Mouse (Mus musculus): ENCODE results near the gene Rcc2. TPM values are rescaled to one million over a fixed set of nuclear protein-coding genes. Genes with fewer than 3 reads are reported as not detected.
A peak's percentile ranks its signal among the peaks of the same experiment; 100 is the strongest.

Rcc2 gene
- polyA plus RNA-seq, 1 experiment from 2014 or later, result 10.7 TPM

- Histone ChIP-seq H3K27ac (replicated peaks) (no peak overlapping the region), H3K27me3 (replicated peaks) (no peaks in the 10 kb centered on the region; the same call in 1 of the 2 replicates), H3K36me3 (no peaks in the 10 kb centered on the region), H3K9ac (no peak overlapping the region), H3K9me3 (no peaks in the 10 kb centered on the region), H3K4me2 (no peak overlapping the region), H3K4me3 (no peak overlapping the region), H3K4me1 (peaks cover 3% of the 10 kb centered on the region; the same call in 1 of the 2 replicates)
- ATAC-seq (ENCODE audit: extremely low read depth, insufficient number of reproducible peaks, low FRiP score, low TSS enrichment), result no peak
- 17% methylated on average over 9 of the region's 9 CpGs for WGBS
Observed at GRCm38 (mm10) chr4:140763158-140763557, 62.8 kb downstream of the Rcc2 start.

GRCm38 (mm10) chr4:140765936-140766335 lies 65.6 kb downstream of the Rcc2 start:
- H3K27ac ChIP-seq (replicated peaks), result no peak overlapping the region
- H3K9me3 ChIP-seq, result no peaks in the 10 kb centered on the region
- no peak overlapping the region for H3K9ac ChIP-seq
- ATAC-seq (ENCODE audit: extremely low read depth, insufficient number of reproducible peaks, low FRiP score, low TSS enrichment), result no peak
- peaks cover 11% of the 10 kb centered on the region for H3K4me1 ChIP-seq
- WGBS, result 64% methylated on average over 3 of the region's 3 CpGs
- H3K36me3 ChIP-seq, result no peaks in the 10 kb centered on the region
- no peak overlapping the region for H3K4me3 ChIP-seq
- H3K4me2 ChIP-seq, result no peak overlapping the region
- no peaks in the 10 kb centered on the region; the same call in 1 of the 2 replicates for H3K27me3 ChIP-seq (replicated peaks)

- Histone ChIP-seq H3K4me2 (no peak overlapping the region), H3K27ac (replicated peaks) (no peak overlapping the region), H3K4me1 (peaks cover 15% of the 10 kb centered on the region), H3K36me3 (no peaks in the 10 kb centered on the region), H3K27me3 (replicated peaks) (peaks cover 3% of the 10 kb centered on the region; the same call in 1 of the 2 replicates), H3K4me3 (no peak overlapping the region), H3K9me3 (no peaks in the 10 kb centered on the region), H3K9ac (no peak overlapping the region)
- 71% methylated on average over 5 of the region's 5 CpGs for WGBS
- no peak for ATAC-seq (ENCODE audit: extremely low read depth, insufficient number of reproducible peaks, low FRiP score, low TSS enrichment)
Observed at GRCm38 (mm10) chr4:140768973-140769372, 68.6 kb downstream of the Rcc2 start.

- Histone ChIP-seq H3K9ac (peak overlapping the region; percentile 72), H3K9me3 (no peaks in the 10 kb centered on the region), H3K4me3 (peak overlapping the region; percentile 51), H3K4me2 (peak overlapping the region; percentile 68), H3K36me3 (no peaks in the 10 kb centered on the region), H3K27ac (replicated peaks) (peak overlapping the region; percentile 73), H3K4me1 (peaks cover 12% of the 10 kb centered on the region), H3K27me3 (replicated peaks) (peaks cover 3% of the 10 kb centered on the region; the same call in 1 of the 2 replicates)
- no peak for ATAC-seq (ENCODE audit: extremely low read depth, insufficient number of reproducible peaks, low FRiP score, low TSS enrichment)
- 5% methylated on average over 13 of the region's 13 CpGs for WGBS
Observed at GRCm38 (mm10) chr4:140770433-140770832, 70.1 kb downstream of the Rcc2 start.

GRCm38 (mm10) chr4:140771091-140771490 lies 70.8 kb downstream of the Rcc2 start:
- Histone ChIP-seq H3K4me3 (no peak overlapping the region), H3K27me3 (replicated peaks) (peaks cover 3% of the 10 kb centered on the region; the same call in 1 of the 2 replicates), H3K4me2 (no peak overlapping the region), H3K9me3 (no peaks in the 10 kb centered on the region), H3K36me3 (no peaks in the 10 kb centered on the region), H3K4me1 (peaks cover 12% of the 10 kb centered on the region), H3K9ac (no peak overlapping the region), H3K27ac (replicated peaks) (no peak overlapping the region)
- WGBS, result 34% methylated on average over 4 of the region's 4 CpGs
- no peak for ATAC-seq (ENCODE audit: extremely low read depth, insufficient number of reproducible peaks, low FRiP score, low TSS enrichment)

Small RNA genes within 50 kb of the gene (microRNA-seq; reads per million reads assigned to microRNA genes)
- gene Gm23045, result not detected
- not detected for gene Gm25951

Other genes with a start within 250 kb of the Rcc2 start
- gene Arhgef10l, start 34.5 kb upstream of the Rcc2 start, polyA plus RNA-seq (2015; fragmentation: Nextera tagmentation; extraction: Ambion mirVana), result 15.3 and 18.2 TPM in 2 replicates
- not detected in 2 replicates for gene Padi6, start 42.1 kb downstream of the Rcc2 start, polyA plus RNA-seq (2015; fragmentation: Nextera tagmentation; extraction: Ambion mirVana)
- gene Padi4, start 73.7 kb downstream of the Rcc2 start, polyA plus RNA-seq (2015; fragmentation: Nextera tagmentation; extraction: Ambion mirVana), result 2.1 and 2.4 TPM in 2 replicates
- 0.24 and 0.25 TPM in 2 replicates for gene Padi3, start 110.1 kb downstream of the Rcc2 start, polyA plus RNA-seq (2015; fragmentation: Nextera tagmentation; extraction: Ambion mirVana)
- gene Padi1, start 145.2 kb downstream of the Rcc2 start, polyA plus RNA-seq (2015; fragmentation: Nextera tagmentation; extraction: Ambion mirVana), result 0.12 and 0.18 TPM in 2 replicates
- 2.1 and 2.9 TPM in 2 replicates for gene Padi2, start 205.8 kb downstream of the Rcc2 start, polyA plus RNA-seq (2015; fragmentation: Nextera tagmentation; extraction: Ambion mirVana)

Data from heart, embryonic 13.5 days (tissue).